Mouse (Mus musculus) gastrocnemius, adult 2 months (tissue): ENCODE results near the gene Mpig6b. TPM values are rescaled to one million over a fixed set of nuclear protein-coding genes. Genes with fewer than 3 reads are reported as not detected.

Source experiments
- DNase-seq: peaks from one replicate; pipeline ENCODE4 v3.0.0; 2022
- H3K27ac ChIP-seq: fragments of 200-600 bp; 2 replicates; pipeline ENCODE4 v1.8.1; 2022; ENCODE audit warnings: mild to moderate bottlenecking
- H3K4me3 ChIP-seq: fragments of 200-600 bp; 2 replicates; pipeline ENCODE4 v1.8.1; 2022; ENCODE audit warnings: mild to moderate bottlenecking, moderate library complexity
- CTCF ChIP-seq: fragments of 200-600 bp; IDR thresholded peaks from 2 replicates; pipeline ENCODE4 v1.8.1; 2022; ENCODE audit warnings: antibody characterized with exemption, mild to moderate bottlenecking, moderate library complexity
- intact Hi-C: fragments of 180-260 bp; cut with DNase I; formaldehyde crosslinking; loops from one replicate; pipeline ENCODE4 v1.15.1; 2025
- total RNA-seq, 2 experiments: library from RNA; stranded (reverse); gene quantifications; 2 replicates each; pipeline ENCODE4 v1.2.3; 2021

Gene Mpig6b
- total RNA-seq, 2 experiments from 2014 or later, result not detected

DNA sequence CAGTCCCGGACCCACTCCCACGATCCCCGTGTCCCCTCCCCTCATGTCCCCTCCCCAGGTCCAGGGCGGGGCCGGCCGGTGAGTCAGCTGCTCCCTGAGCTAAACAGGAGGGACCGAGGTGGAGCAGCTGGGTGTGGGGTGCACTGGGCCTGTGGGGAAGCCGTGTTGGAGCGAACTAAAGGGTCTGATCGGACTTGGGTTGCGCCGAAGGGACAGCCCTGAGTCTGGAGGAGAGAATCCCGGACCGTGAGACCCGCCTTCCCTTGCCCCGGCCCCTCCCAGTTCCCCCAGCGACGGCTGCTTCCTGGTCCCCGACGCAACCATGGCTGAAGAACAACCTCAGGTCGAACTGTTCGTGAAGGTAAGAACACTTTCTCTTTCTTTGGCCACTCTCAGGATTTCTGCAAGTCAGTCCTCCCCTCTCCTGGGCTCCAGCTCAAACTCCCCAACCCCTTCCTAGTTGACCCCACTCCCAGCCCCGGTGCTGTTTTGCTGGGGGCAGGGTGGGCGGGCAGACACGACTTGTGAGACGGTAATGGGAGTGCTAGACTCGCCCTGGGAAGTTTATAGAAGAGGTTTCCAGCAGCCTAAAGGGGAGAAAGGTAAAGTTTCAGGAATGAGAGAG, 15.7 kb downstream of the Mpig6b start:
- intact Hi-C loops, result no loop called here
- peak overlapping the region; percentile 82 for H3K4me3 ChIP-seq
- TF ChIP-seq CTCF, result no peak
- peak overlapping the region; percentile 91 for H3K27ac ChIP-seq
- DNase-seq, result peak; percentile 82

DNA sequence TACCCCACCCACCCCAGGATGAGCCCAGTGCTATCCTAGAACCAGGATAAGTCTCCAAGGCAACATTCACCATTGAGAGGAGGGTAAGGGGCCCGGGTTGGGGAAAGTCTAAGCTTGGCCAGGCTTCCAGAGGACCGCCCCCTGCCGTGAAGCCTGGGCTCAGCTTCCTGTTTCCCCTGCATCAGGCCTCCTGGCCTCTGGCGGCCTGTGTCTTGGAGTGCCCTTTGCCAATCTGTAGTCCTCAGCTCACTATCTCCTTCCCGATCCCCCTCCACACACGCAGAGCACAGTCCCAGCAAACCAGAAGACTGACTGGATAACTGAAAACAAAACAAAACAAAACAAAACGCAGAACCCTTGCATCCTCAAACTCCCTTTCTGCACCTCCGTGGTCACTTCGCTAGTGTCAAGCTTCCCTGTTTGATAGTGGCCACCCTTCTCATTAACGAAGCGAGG, 16.4 kb downstream of the Mpig6b start, which contains the start of gene Clic1:
Clic1 (plus strand) TSS at position 406 of the 456 bp plus-strand sequence.
- peak; percentile 13; the same call in 1 of the 2 replicates for TF ChIP-seq CTCF
- H3K4me3 ChIP-seq, result peak within 1 kb of the TSS; percentile 82
- H3K27ac ChIP-seq, result peak within 1 kb of the TSS; percentile 91
- intact Hi-C loops, result no loop called here
- peak; percentile 61 for DNase-seq

DNA sequence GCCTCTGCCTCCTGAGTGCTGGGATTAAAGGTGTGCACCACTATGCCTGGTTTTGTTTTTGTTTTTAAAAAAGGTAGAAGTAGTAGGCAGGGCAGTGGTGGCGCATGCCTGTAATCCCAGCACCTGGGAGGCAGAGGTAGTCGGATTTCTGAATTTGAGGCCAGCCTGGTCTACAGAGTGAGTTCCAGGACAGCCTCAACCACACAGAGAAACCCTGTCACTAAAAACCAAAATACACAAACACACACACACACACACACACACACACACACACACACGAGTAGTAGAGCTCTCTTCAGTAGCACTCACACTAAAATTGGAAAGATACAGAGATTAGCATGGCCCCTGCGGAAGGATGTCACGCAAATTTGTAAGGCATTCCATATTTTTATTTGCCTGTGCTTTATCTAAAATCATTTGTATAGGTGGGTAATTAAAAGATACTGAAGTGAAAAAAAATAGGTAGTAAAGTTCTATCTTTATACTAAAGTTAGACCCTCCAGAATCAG, 17.0 kb downstream of the Mpig6b start:
- intact Hi-C loops, result no loop called here
- no peak for TF ChIP-seq CTCF
- no peak overlapping the region for H3K4me3 ChIP-seq
- H3K27ac ChIP-seq, result peak overlapping the region; percentile 91
- DNase-seq, result no peak

DNA sequence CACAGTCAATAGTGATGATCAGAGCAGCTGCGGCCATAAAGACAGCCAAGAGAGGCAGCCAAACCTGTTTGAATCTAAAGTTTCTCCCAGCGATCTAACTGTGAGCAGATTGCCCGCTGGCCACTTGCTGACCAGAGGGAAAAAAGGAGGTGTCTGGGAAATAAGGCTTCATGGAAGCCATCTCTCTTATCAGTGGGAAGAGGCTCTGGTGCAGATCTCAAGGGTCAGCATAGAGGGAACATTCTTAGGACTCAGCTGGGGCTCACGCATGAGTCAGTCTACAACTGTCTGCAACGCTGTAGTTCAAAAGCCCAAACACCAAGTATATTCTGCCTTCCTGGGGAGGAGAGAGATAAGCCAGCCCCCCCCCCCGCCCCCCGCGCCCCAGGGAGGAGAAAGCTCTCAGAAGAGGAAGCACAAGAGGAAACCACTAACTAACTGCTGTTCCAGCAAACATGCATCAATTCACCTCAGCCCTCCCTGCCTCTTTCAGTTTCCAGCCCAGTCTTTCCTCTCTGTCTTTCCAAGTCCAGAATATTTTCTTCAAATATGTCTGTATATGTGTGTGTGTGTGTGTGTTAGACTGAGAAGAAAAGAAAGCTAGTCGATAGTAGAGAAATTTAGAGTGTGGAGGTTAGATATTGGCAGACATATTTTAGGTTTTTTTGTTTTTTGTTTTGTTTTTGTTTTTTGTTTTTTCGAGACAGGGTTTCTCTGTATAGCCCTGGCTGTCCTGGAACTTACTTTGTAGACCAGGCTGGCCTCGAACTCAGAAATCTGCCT, 17.6 kb downstream of the Mpig6b start:
- Histone ChIP-seq H3K27ac (peak overlapping the region; percentile 91), H3K4me3 (peak overlapping the region; percentile 47)
- TF ChIP-seq CTCF, result no peak
- intact Hi-C loops, result no loop called here
- no peak for DNase-seq

DNA sequence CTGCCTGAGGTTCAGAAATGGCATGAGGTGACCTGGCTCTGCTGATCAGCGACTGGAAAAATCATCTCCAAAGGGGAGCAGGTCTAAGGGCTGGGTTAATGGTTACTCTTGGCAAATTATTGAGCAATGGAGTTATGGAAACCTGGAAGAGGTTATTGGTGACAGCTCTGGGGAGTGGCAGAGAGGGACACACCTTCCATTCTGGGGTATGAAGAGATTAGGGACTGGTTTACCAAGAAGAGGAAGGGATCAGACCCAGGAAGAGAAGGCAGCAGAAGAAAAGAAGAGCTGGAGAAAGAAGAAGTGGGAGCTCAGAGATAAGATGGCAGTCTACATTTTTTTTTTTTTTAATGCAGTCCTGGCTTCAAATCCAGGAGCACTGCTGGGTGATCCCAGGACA, 18.3 kb downstream of the Mpig6b start:
- Histone ChIP-seq H3K4me3 (peak overlapping the region; percentile 47), H3K27ac (peak overlapping the region; percentile 91)
- DNase-seq, result no peak
- intact Hi-C loops, result no loop called here
- no peak for TF ChIP-seq CTCF

DNA sequence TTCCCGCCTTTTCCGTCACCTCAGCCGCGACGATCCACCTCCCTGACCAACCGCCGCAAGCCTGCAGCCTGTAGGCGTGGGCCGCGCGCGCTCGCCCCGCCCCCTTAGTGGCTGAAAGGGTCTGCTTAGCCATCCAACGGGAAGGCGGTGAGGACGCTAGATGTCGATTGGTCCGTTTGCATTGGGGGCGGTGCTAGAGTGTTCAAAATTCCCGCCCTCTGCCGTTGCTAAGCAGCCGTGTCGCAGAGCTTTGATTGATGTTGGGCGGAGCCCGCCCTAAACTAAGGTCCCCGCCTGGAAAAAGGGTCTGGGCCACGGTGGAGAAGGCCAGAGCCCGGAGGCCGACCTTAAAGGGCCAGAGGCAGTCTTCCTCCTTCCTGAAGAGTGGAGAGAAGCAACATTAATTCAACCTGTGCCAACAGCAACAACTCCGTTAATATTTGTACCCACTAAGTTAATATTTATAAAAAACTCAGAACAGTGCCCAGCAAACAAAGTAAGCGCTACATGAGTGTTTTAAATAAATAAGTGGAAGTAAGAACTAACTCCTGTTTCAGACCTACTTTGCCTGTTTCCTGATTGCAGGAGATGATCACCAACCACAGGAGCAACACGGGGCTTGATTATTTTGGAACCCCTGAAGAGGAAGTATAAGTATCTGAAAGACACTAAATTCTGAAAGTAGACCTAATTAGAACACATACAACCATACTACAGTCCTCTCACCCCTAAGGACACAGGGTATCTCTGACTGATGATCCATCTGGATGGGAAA, 19.1 kb downstream of the Mpig6b start, which contains the start of gene Msh5:
Msh5 (minus strand) TSS at position 65 of the 775 bp plus-strand sequence.
- intact Hi-C loops, result no loop called here
- H3K4me3 ChIP-seq, result peak within 1 kb of the TSS; percentile 77
- TF ChIP-seq CTCF, result no peak
- H3K27ac ChIP-seq, result peak within 1 kb of the TSS; percentile 91
- DNase-seq, result peak; percentile 97

DNA sequence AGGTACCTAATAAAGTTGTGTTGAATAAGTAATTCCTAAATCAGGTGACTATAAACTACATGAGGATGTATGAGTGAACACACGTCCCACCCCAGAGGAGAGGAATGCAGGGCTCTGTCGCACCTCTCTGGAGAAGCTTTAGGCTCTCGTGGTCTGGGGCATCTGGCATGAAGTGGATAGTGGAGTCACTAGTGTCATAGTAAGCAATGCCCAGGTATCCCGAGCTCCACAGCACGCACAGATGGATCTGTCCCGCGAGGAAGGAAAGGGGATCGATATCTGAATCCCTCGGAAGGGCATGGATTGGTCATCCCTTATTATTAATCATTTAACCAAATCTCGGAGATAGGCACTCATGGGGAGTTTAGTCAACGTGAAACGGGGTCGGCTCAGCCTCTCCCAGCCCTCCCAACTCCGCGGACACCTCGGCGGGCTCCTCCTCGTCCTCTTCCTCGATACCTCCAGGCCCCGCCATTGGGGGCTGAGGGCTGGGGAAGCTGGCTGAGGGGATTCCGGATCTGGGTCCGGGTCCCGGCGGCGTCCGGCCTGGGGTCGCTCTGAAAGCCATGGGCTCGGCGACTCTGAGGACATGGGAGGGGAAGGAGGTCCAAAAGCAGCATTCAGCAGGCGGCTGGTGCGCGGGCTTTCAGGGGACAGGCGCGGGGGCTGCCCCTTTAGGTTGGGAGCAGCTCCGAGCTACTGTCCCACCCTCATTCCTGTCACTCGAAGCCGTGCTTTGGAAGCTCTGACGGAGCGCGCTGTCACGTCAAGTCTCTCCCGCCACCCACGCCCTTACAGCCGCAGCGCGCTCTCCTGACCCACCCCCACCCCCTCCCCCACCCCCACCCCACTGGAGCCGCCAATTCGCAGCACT, 19.9 kb downstream of the Mpig6b start:
- intact Hi-C loops, result no loop called here
- Histone ChIP-seq H3K27ac (peak overlapping the region; percentile 66), H3K4me3 (peak overlapping the region; percentile 77)
- DNase-seq, result no peak
- TF ChIP-seq CTCF, result no peak

DNA sequence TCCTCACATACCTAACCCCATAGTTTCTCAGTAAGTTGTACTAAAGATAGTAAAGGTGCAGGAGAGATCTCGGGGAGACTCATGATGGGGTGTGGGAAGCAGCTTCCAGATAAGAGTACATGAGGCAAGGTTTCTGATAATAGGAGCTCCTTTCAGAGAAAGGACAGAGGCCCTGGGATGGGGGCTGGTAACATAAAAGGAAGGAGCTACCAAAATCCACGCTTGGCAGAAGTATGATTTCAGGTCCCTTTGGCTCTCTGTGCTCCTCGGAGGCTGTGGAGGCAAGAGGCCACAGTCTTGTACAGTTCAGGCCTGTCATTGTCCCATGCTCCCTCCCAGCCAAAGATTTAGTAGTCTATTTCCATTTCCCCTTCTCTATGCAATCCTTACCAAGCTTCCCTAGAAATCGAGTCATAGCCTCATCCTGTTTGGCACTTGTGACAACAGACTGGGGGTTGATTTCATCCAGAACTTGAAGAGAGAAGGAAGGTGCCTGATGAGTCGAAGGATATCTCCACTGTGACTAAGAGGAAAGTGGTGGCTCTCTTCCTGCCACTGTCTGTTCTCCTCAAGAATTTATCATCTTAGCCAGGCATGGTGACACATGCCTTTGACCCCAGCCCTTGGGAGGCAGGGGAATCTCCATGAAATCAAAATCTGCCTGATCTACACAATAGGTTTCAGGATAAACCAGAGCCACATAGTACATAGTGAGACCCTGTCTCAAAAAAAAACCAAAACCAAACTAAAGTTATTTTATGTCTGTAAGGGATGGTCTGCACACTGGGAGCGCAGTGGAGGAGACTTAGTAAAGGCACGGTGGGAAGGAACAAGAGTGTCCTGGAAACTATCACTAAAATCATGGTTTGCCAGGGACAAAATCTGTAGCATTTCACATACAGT, 20.8 kb downstream of the Mpig6b start:
- intact Hi-C loops, result no loop called here
- no peak overlapping the region for H3K4me3 ChIP-seq
- no peak for TF ChIP-seq CTCF
- no peak for DNase-seq
- no peak overlapping the region for H3K27ac ChIP-seq

DNA sequence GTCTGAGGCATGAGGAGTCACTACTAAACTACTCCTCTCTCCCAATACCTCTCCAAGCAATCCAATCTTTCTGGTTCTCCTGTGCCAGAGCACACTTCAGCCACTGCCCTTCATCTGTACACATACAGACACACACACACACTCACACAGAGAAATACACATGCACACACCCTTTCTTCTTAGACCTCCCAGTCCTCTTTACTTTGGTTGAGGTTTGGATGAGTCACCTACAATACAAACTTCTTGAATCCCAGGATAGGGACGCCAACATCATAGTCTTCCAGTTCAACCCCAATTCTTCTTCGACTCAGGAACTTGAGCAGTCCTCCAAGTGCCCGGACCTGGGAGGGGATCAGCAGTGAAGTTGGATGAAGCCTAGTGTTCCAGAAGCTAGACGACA, 22.2 kb downstream of the Mpig6b start:
- Histone ChIP-seq H3K27ac (no peak overlapping the region), H3K4me3 (no peak overlapping the region)
- no peak for TF ChIP-seq CTCF
- DNase-seq, result no peak
- intact Hi-C loops, result no loop called here

DNA sequence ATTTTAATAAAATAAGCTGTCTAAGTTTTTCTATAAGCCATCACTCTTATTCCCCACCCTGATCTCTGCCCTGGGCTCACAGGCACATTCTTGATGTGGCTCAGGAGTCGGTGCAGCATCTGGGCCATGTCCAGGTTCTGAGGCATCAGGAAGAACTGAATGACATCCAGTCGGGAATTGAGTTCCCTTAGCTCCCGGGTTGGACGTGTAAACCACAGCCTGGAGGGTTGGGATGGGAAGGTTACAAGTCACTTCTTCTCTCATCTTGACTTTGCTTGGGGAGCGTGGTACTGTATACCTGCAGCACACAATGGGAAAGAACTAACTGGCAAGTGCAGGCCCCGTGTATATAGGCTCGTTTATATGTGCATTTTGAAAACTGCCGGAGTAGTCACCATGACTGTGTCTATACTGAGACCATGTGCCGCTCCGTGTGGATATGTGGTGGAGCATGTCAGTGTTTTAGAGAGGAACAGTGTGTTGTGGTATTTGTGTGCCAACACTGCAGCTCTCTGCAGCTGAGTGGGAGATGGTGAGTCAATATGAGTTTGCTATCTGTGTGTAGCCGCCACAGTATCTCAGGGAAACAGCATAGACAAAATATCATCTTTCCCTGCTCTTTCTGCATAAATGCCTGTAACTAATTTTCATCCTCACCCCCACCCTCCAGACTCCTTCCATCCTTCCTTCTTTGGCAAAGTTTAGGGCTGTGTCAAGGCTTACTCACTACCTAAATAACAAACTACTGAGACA, 26.7 kb downstream of the Mpig6b start:
- intact Hi-C loops, result no loop called here
- Histone ChIP-seq H3K4me3 (no peak overlapping the region), H3K27ac (no peak overlapping the region)
- DNase-seq, result no peak
- TF ChIP-seq CTCF, result no peak
